Mouse (Mus musculus) G1E (cell line): ENCODE measurements around the gene Sema7a.

ENCODE experiments used
- CTCF ChIP-seq: IDR thresholded peaks from 2 replicates; pipeline ENCODE4 v1.5.1; 2012; ENCODE audit warnings: low read depth, low read length, inconsistent platforms, mixed read lengths
- GATA1 ChIP-seq: IDR thresholded peaks from 2 replicates; pipeline ENCODE4 v1.6.1; 2012; ENCODE audit warnings: borderline replicate concordance, low read length, inconsistent platforms, mixed read lengths
- GATA2 ChIP-seq: IDR thresholded peaks from 2 replicates; pipeline ENCODE4 v1.6.1; 2012; ENCODE audit warnings: low read depth, low read length, inconsistent platforms, borderline replicate concordance
- POLR2AphosphoS5 ChIP-seq: IDR thresholded peaks from 2 replicates; pipeline ENCODE4 v1.6.1; 2012; ENCODE audit warnings: low read depth, low read length, inconsistent platforms; ENCODE audit not compliant: insufficient replicate concordance
- TAL1 ChIP-seq: conservative IDR thresholded peaks from 2 replicates; pipeline ENCODE4 v1.6.1; 2012; ENCODE audit warnings: low read depth, low read length, inconsistent platforms, mixed read lengths

GRCm38 (mm10) chr9:58011552-58011951 lies 71.6 kb downstream of the Sema7a start:
- TF ChIP-seq CTCF (no peak), POLR2AphosphoS5 (no peak), GATA1 (no peak), TAL1 (no peak), GATA2 (no peak)
